Mouse (Mus musculus) lung, embryonic 14.5 days (tissue): Measurements from ENCODE around the gene Aff3. TPM values are rescaled to one million over a fixed set of nuclear protein-coding genes. Genes with fewer than 3 reads are reported as not detected.

Experiments used
- ATAC-seq: fragments of 200-750 bp; cut with Nextera tagmentation; 2 replicates; pipeline ENCODE4 v1.8.0; 2017; ENCODE audit warnings: mild to moderate bottlenecking, moderate TSS enrichment, moderate library complexity; ENCODE audit not compliant: insufficient read depth
- DNase-seq: peaks from one replicate; pipeline ENCODE4 v3.0.0-alpha.2; 2015
- H3K27ac ChIP-seq: fragments of 300-500 bp; sonication (generic); 2 replicates; pipeline ENCODE4 v1.5.1; 2014; ENCODE audit warnings: low read depth, mild to moderate bottlenecking, moderate library complexity
- H3K27me3 ChIP-seq: fragments of 300-500 bp; sonication (generic); 2 replicates; pipeline ENCODE4 v1.6.1; 2014; ENCODE audit warnings: low read length, control low read depth; ENCODE audit not compliant: insufficient read depth
- H3K36me3 ChIP-seq: fragments of 300-500 bp; sonication (generic); 2 replicates; pipeline ENCODE4 v1.6.1; 2014; ENCODE audit warnings: control low read depth; ENCODE audit not compliant: insufficient read depth
- H3K4me1 ChIP-seq: fragments of 300-500 bp; sonication (generic); 2 replicates; pipeline ENCODE4 v1.6.1; 2014; ENCODE audit warnings: antibody characterized with exemption, control low read depth; ENCODE audit not compliant: insufficient read depth
- H3K4me2 ChIP-seq: fragments of 300-500 bp; sonication (generic); 2 replicates; pipeline ENCODE4 v1.6.1; 2014; ENCODE audit warnings: mild to moderate bottlenecking
- H3K4me3 ChIP-seq: fragments of 300-500 bp; sonication (generic); 2 replicates; pipeline ENCODE4 v1.5.1; 2014; ENCODE audit warnings: low read depth, low read length
- H3K9ac ChIP-seq: fragments of 300-500 bp; sonication (generic); 2 replicates; pipeline ENCODE4 v1.6.1; 2014
- H3K9me3 ChIP-seq: fragments of 300-500 bp; sonication (generic); 2 replicates; pipeline ENCODE4 v1.6.1; 2016; ENCODE audit warnings: low read depth, low read length, control low read depth
- CTCF ChIP-seq: IDR thresholded peaks from 2 replicates; pipeline ENCODE4 v1.5.1; 2016; ENCODE audit warnings: antibody characterized with exemption, low read depth
- WGBS: fragments of 180-500 bp; shearing (Covaris S2); extraction: QIAGEN DNeasy Blood & Tissue Kit; methylation state at CpG from one replicate; pipeline ENCODE4 v1.1.7; 2014; 5-methylcytosine and 5-hydroxymethylcytosine counted together
- polyA plus RNA-seq: library from polyadenylated mRNA; unstranded; fragments of >200 nt; fragmentation: Nextera tagmentation; extraction: Ambion mirVana; gene quantifications from 2 replicates; pipeline ENCODE4 v1.2.1, GENCODE M21; 2014

Aff3 gene
- polyA plus RNA-seq, 1 experiment from 2014 or later = 15.2 TPM

- TF ChIP-seq CTCF = no peak
- Histone ChIP-seq H3K4me3 (no peak overlapping the region), H3K4me2 (peak overlapping the region; percentile 37), H3K27ac (no peak overlapping the region), H3K4me1 (peaks cover 22% of the 10 kb centered on the region), H3K9ac (no peak overlapping the region), H3K36me3 (no peaks in the 10 kb centered on the region), H3K9me3 (no peaks in the 10 kb centered on the region), H3K27me3 (no peaks in the 10 kb centered on the region)
- DNase-seq (peak; percentile 91), ATAC-seq (peak; percentile 90)
- 22% methylated on average over 9 of the region's 9 CpGs for WGBS
Observed at GRCm38 (mm10) chr1:38566101-38566678, 98.6 kb downstream of the Aff3 start.

- H3K4me2 ChIP-seq = peak overlapping the region; percentile 37; the same call in 1 of the 2 replicates
- 48% methylated on average over 7 of the region's 7 CpGs for WGBS
- H3K9ac ChIP-seq = no peak overlapping the region
- H3K4me1 ChIP-seq = peaks cover 22% of the 10 kb centered on the region
- peak; percentile 53 for DNase-seq
- H3K27me3 ChIP-seq = no peaks in the 10 kb centered on the region
- no peaks in the 10 kb centered on the region for H3K9me3 ChIP-seq
- peak; percentile 16; the same call in 1 of the 2 replicates for ATAC-seq
- no peaks in the 10 kb centered on the region for H3K36me3 ChIP-seq
- no peak overlapping the region for H3K4me3 ChIP-seq
- H3K27ac ChIP-seq = no peak overlapping the region; the same call in 1 of the 2 replicates
- no peak for TF ChIP-seq CTCF
Observed at GRCm38 (mm10) chr1:38565295-38565777, 99.4 kb downstream of the Aff3 start.

GRCm38 (mm10) chr1:38562397-38563199 is 102.2 kb downstream of the Aff3 start:
- peaks cover 25% of the 10 kb centered on the region for H3K4me1 ChIP-seq
- H3K9ac ChIP-seq = no peak overlapping the region
- H3K36me3 ChIP-seq = no peaks in the 10 kb centered on the region
- H3K4me3 ChIP-seq = no peak overlapping the region
- 21% methylated on average over 11 of the region's 11 CpGs for WGBS
- no peak for TF ChIP-seq CTCF
- no peak overlapping the region for H3K4me2 ChIP-seq
- H3K9me3 ChIP-seq = no peaks in the 10 kb centered on the region
- no peak for ATAC-seq
- no peaks in the 10 kb centered on the region for H3K27me3 ChIP-seq
- no peak overlapping the region for H3K27ac ChIP-seq
- DNase-seq = no peak

- H3K4me3 ChIP-seq = no peak overlapping the region
- no peak overlapping the region for H3K4me2 ChIP-seq
- peaks cover 21% of the 10 kb centered on the region for H3K4me1 ChIP-seq
- no peak overlapping the region for H3K9ac ChIP-seq
- ATAC-seq (no peak), DNase-seq (no peak)
- no peaks in the 10 kb centered on the region for H3K27me3 ChIP-seq
- TF ChIP-seq CTCF = no peak
- no peaks in the 10 kb centered on the region for H3K36me3 ChIP-seq
- H3K27ac ChIP-seq = no peak overlapping the region
- WGBS = 58% methylated on average over 7 of the region's 7 CpGs
- no peaks in the 10 kb centered on the region for H3K9me3 ChIP-seq
Observed at GRCm38 (mm10) chr1:38561331-38561730, 103.4 kb downstream of the Aff3 start.

- Histone ChIP-seq H3K4me1 (peaks cover 21% of the 10 kb centered on the region), H3K9ac (no peak overlapping the region), H3K9me3 (no peaks in the 10 kb centered on the region), H3K27me3 (no peaks in the 10 kb centered on the region), H3K4me3 (no peak overlapping the region), H3K36me3 (no peaks in the 10 kb centered on the region), H3K4me2 (no peak overlapping the region), H3K27ac (no peak overlapping the region)
- TF ChIP-seq CTCF = no peak
- ATAC-seq (no peak), DNase-seq (no peak)
- whole genome bisulfite sequencing = 60% methylated on average over 9 of the region's 9 CpGs
Observed at GRCm38 (mm10) chr1:38560666-38561065, 104.1 kb downstream of the Aff3 start.

- WGBS = 66% methylated on average over 8 of the region's 8 CpGs
- no peak overlapping the region for H3K9ac ChIP-seq
Observed at GRCm38 (mm10) chr1:38557615-38558014, 107.1 kb downstream of the Aff3 start.

GRCm38 (mm10) chr1:38554546-38554945 is 110.2 kb downstream of the Aff3 start:
- no peaks in the 10 kb centered on the region for H3K36me3 ChIP-seq
- no peak overlapping the region for H3K4me2 ChIP-seq
- DNase-seq = no peak
- TF ChIP-seq CTCF = no peak
- H3K9me3 ChIP-seq = no peaks in the 10 kb centered on the region
- no peaks in the 10 kb centered on the region for H3K27me3 ChIP-seq
- ATAC-seq = no peak
- no peak overlapping the region for H3K9ac ChIP-seq
- H3K4me3 ChIP-seq = no peak overlapping the region
- no peak overlapping the region for H3K27ac ChIP-seq
- H3K4me1 ChIP-seq = 0 out of 2 replicates have a peak, but pooled peaks cover 4% of the 10 kb centered on the region
- 83% methylated on average over 3 of the region's 3 CpGs for WGBS

More at GRCm38 (mm10) chr1:38557615-38558014, 107.1 kb downstream of the Aff3 start:
- no peak for TF ChIP-seq CTCF
- H3K36me3 ChIP-seq = no peaks in the 10 kb centered on the region
- no peaks in the 10 kb centered on the region for H3K9me3 ChIP-seq
- ATAC-seq = no peak
- no peaks in the 10 kb centered on the region for H3K27me3 ChIP-seq
- no peak overlapping the region for H3K4me2 ChIP-seq
- no peak overlapping the region for H3K4me3 ChIP-seq
- H3K4me1 ChIP-seq = peaks cover 11% of the 10 kb centered on the region
- no peak overlapping the region for H3K27ac ChIP-seq
- DNase-seq = no peak
